Mouse (Mus musculus) limb, embryonic 14.5 days (tissue): ENCODE data around the gene Glud1. TPM values are rescaled to one million over a fixed set of nuclear protein-coding genes. Genes with fewer than 3 reads are reported as not detected.

Experiments used
- ATAC-seq: fragments of 200-750 bp; cut with Nextera tagmentation; 2 replicates; pipeline ENCODE4 v1.8.0; 2017; ENCODE audit warnings: low read depth, moderate number of reproducible peaks, moderate TSS enrichment; ENCODE audit not compliant: low FRiP score
- DNase-seq: peaks from one replicate; pipeline ENCODE4 v3.0.0-alpha.2; 2015; ENCODE audit warnings: low spot score
- H3K27ac ChIP-seq: fragments of 300-500 bp; sonication (generic); replicated peaks from 2 replicates; pipeline ENCODE4 v1.5.1; 2014; ENCODE audit warnings: low read depth, mild to moderate bottlenecking, low read length, moderate library complexity, mixed read lengths
- H3K27me3 ChIP-seq: fragments of 300-500 bp; sonication (generic); 2 replicates; pipeline ENCODE4 v1.6.1; 2014; ENCODE audit warnings: low read length, mixed read lengths; ENCODE audit not compliant: control insufficient read depth, insufficient read depth
- H3K36me3 ChIP-seq: fragments of 300-500 bp; sonication (generic); 2 replicates; pipeline ENCODE4 v1.6.1; 2014; ENCODE audit warnings: mild to moderate bottlenecking, low read length, moderate library complexity, mixed read lengths; ENCODE audit not compliant: control insufficient read depth, insufficient read depth
- H3K4me1 ChIP-seq: fragments of 300-500 bp; sonication (generic); 2 replicates; pipeline ENCODE4 v1.6.1; 2014; ENCODE audit warnings: antibody characterized with exemption, low read length, mixed read lengths; ENCODE audit not compliant: control insufficient read depth, insufficient read depth
- H3K4me2 ChIP-seq: fragments of 300-500 bp; sonication (generic); replicated peaks from 2 replicates; pipeline ENCODE4 v1.6.1; 2014; ENCODE audit warnings: low read depth, mild to moderate bottlenecking, low read length, moderate library complexity; ENCODE audit not compliant: severe bottlenecking
- H3K4me3 ChIP-seq: fragments of 300-500 bp; sonication (generic); replicated peaks from 2 replicates; pipeline ENCODE4 v1.5.1; 2014; ENCODE audit warnings: low read length
- H3K9ac ChIP-seq: fragments of 300-500 bp; sonication (generic); 2 replicates; pipeline ENCODE4 v1.6.1; 2014; ENCODE audit warnings: mild to moderate bottlenecking, low read depth, low read length, moderate library complexity; ENCODE audit not compliant: severe bottlenecking
- H3K9me3 ChIP-seq: fragments of 300-500 bp; sonication (generic); 2 replicates; pipeline ENCODE4 v1.6.1; 2016; ENCODE audit warnings: low read length; ENCODE audit not compliant: control insufficient read depth
- POLR2A ChIP-seq: fragments of 200-500 bp; IDR thresholded peaks from 2 replicates; pipeline ENCODE4 v1.8.0; 2012; ENCODE audit warnings: inconsistent platforms, mild to moderate bottlenecking, moderate library complexity, borderline replicate concordance; ENCODE audit not compliant: insufficient read depth, insufficient read length; ENCODE audit errors: extremely low read depth
- WGBS: fragments of 180-500 bp; shearing (Covaris S2); extraction: QIAGEN DNeasy Blood & Tissue Kit; methylation state at CpG from one replicate; pipeline ENCODE4 v1.1.7; 2014; 5-methylcytosine and 5-hydroxymethylcytosine counted together
- polyA plus RNA-seq, 2 experiments: library from polyadenylated mRNA; depleted of rRNA in 1 of 2; stranded (reverse) in 1 of 2; unstranded in 1 of 2; fragments of >200 nt; fragmentation: Nextera tagmentation in 1 of 2; extraction: Ambion mirVana in 1 of 2; gene quantifications; 2 replicates each; pipeline versions ENCODE4 v1.2.1 to v1.2.3; 2012 to 2014

Glud1 gene
- polyA plus RNA-seq, 2 experiments, result 67.3 to 81.2 TPM

DNA sequence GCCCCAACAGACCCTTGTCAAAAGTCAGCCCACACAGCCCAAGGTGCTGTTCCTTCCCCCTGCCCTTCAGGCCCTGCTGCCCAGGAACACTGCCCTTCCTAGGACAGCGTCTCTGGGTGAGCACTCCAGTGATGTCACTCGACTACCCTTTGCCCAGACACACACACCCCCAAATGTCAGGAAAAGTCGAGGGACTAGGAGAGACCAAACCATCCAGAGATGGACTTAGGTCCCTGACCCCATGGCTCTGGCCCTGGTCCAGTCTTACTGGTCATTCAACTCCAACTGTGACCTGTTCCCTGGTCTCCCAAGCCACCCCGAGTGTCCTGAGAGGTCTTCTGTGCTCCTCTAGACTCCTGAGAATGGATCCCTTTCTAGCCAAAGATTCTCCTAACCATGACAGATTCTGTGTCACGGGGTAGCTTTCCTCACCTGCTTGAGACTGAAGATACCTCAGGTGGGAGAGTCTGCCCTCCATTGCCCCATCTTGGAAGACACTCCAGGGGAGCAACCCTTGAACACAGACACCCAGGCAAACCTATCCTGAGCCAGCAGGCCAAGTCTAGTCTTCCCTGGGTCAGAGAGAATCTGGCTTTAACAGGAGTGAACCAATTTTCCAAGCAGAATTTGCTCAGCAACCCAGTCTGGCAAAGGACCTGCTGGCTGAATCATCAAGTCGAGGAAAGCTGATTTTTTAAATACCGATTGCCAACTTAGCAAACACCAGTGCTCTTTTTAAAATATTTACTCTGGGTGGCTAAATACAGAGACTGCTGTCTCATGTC, 47.3 kb downstream of the Glud1 start:
- no peak overlapping the region for H3K9ac ChIP-seq
- H3K4me1 ChIP-seq, result no peaks in the 10 kb centered on the region
- H3K27me3 ChIP-seq, result no peaks in the 10 kb centered on the region; the same call in 1 of the 2 replicates
- no peak for DNase-seq
- no peaks in the 10 kb centered on the region for H3K36me3 ChIP-seq
- no peaks in the 10 kb centered on the region for H3K9me3 ChIP-seq
- H3K27ac ChIP-seq, result no peak overlapping the region
- ATAC-seq, result no peak
- WGBS, result 76% methylated on average over 7 of the region's 7 CpGs
- no peak for TF ChIP-seq POLR2A
- H3K4me2 ChIP-seq, result no peak overlapping the region
- H3K4me3 ChIP-seq, result no peak overlapping the region

- no peak for ATAC-seq
- H3K36me3 ChIP-seq, result no peaks in the 10 kb centered on the region
- H3K4me2 ChIP-seq, result no peak overlapping the region
- H3K9ac ChIP-seq, result no peak overlapping the region
- peaks cover 3% of the 10 kb centered on the region; the same call in 1 of the 2 replicates for H3K4me1 ChIP-seq
- no peak for TF ChIP-seq POLR2A
- no peaks in the 10 kb centered on the region for H3K9me3 ChIP-seq
- DNase-seq, result no peak
- no peaks in the 10 kb centered on the region; the same call in 1 of the 2 replicates for H3K27me3 ChIP-seq
- H3K27ac ChIP-seq, result no peak overlapping the region
- no peak overlapping the region for H3K4me3 ChIP-seq
- 55% methylated on average over 5 of the region's 5 CpGs for WGBS
Measured at GRCm38 (mm10) chr14:34359676-34360244, 49.2 kb downstream of the Glud1 start.

- Histone ChIP-seq H3K36me3 (no peaks in the 10 kb centered on the region), H3K27me3 (no peaks in the 10 kb centered on the region; the same call in 1 of the 2 replicates), H3K4me3 (no peak overlapping the region), H3K27ac (no peak overlapping the region), H3K9me3 (no peaks in the 10 kb centered on the region), H3K4me1 (peaks cover 3% of the 10 kb centered on the region; the same call in 1 of the 2 replicates), H3K4me2 (no peak overlapping the region), H3K9ac (no peak overlapping the region)
- WGBS, result 55% methylated on average over 6 of the region's 6 CpGs
- no peak for DNase-seq
- TF ChIP-seq POLR2A, result no peak
- no peak for ATAC-seq
Measured at GRCm38 (mm10) chr14:34360251-34360650, 49.7 kb downstream of the Glud1 start.

GRCm38 (mm10) chr14:34362135-34362534, 51.6 kb downstream of the Glud1 start:
- no peaks in the 10 kb centered on the region for H3K36me3 ChIP-seq
- 71% methylated on average over 4 of the region's 4 CpGs for WGBS
- no peak overlapping the region for H3K4me3 ChIP-seq
- ATAC-seq (no peak), DNase-seq (no peak)
- H3K27ac ChIP-seq, result no peak overlapping the region
- no peak overlapping the region for H3K4me2 ChIP-seq
- H3K27me3 ChIP-seq, result no peaks in the 10 kb centered on the region; the same call in 1 of the 2 replicates
- H3K4me1 ChIP-seq, result peaks cover 3% of the 10 kb centered on the region; the same call in 1 of the 2 replicates
- no peak for TF ChIP-seq POLR2A
- no peaks in the 10 kb centered on the region for H3K9me3 ChIP-seq
- H3K9ac ChIP-seq, result no peak overlapping the region

- H3K27ac ChIP-seq, result no peak overlapping the region
- TF ChIP-seq POLR2A, result no peak
- 28% methylated on average over 18 of the region's 18 CpGs for WGBS
Measured at GRCm38 (mm10) chr14:34362726-34363445, 52.4 kb downstream of the Glud1 start.

More at GRCm38 (mm10) chr14:34362726-34363445, 52.4 kb downstream of the Glud1 start:
- DNase-seq (peak; percentile 45), ATAC-seq (peak; percentile 55)
- no peaks in the 10 kb centered on the region for H3K9me3 ChIP-seq
- H3K27me3 ChIP-seq, result no peaks in the 10 kb centered on the region; the same call in 1 of the 2 replicates
- peak overlapping the region; percentile 37 for H3K4me3 ChIP-seq
- H3K36me3 ChIP-seq, result no peaks in the 10 kb centered on the region
- peak overlapping the region; percentile 54 for H3K4me2 ChIP-seq
- H3K9ac ChIP-seq, result peak overlapping the region; percentile 51; the same call in 1 of the 2 replicates
- H3K4me1 ChIP-seq, result peaks cover 3% of the 10 kb centered on the region; the same call in 1 of the 2 replicates
